ENCODE assay signal across 1 mouse cellular context in genomic region chr14:54817791-54818190, GRCm38 (mm10).
TF ChIP-seq lines count a peak whose summit lies in the region.

No protein-coding gene starts in this region.

TF ChIP-seq in CH12.LX, 34 proteins besides CTCF, POLR2A, EP300 and RAD21 (continued from another document):
- no peak for TF ChIP-seq E2F4 (IDR thresholded peaks at IDR 0.05; ENCODE audit: insufficient replicate concordance, low read depth, low read length)
- no peak for TF ChIP-seq CHD2 (IDR thresholded peaks at IDR 0.05; ENCODE audit: low read length)
- peak; percentile 57 for TF ChIP-seq ZC3H11A (IDR thresholded peaks at IDR 0.05; ENCODE audit: low read depth, low read length)
- 0 out of 2 replicates have a peak, but pooled peaks have one; percentile 31 for TF ChIP-seq MYC (IDR thresholded peaks at IDR 0.05; ENCODE audit: low read depth, low read length)
- TF ChIP-seq SMC3 (IDR thresholded peaks at IDR 0.05; ENCODE audit: low read depth, low read length), result peak; percentile 79
- no peak for TF ChIP-seq CHD1 (IDR thresholded peaks at IDR 0.05; ENCODE audit: low read depth, low read length)
- TF ChIP-seq RCOR1 (conservative IDR thresholded peaks at IDR 0.05; ENCODE audit: low read depth, low read length), result no peak
- TF ChIP-seq SIN3A (IDR thresholded peaks at IDR 0.05; ENCODE audit: low read length), result no peak
- peak; percentile 26; the same call in 1 of the 2 replicates for TF ChIP-seq IRF4 (IDR thresholded peaks at IDR 0.05; ENCODE audit: low read depth, low read length)
